Mouse (Mus musculus) CH12.LX (cell line): ENCODE measurements around the gene Shbg.

ENCODE experiments used
- CHD1 ChIP-seq: IDR thresholded peaks from 2 replicates; pipeline ENCODE4 v1.6.1; 2012; ENCODE audit warnings: low read depth, low read length, improper control_type of control experiment, inconsistent platforms
- CTCF ChIP-seq, 2 experiments: IDR thresholded peaks in 1 of 2; conservative IDR thresholded peaks in 1 of 2; 2 replicates each; pipeline ENCODE4 v1.5.1; 2011 to 2012; ENCODE audit warnings: low read depth in 2 of 2, low read length in 2 of 2, improper control_type of control experiment in 1 of 2, inconsistent platforms in 1 of 2, mild to moderate bottlenecking in 1 of 2, moderate library complexity in 1 of 2
- MAZ ChIP-seq: IDR thresholded peaks from 2 replicates; pipeline ENCODE4 v1.6.1; 2012; ENCODE audit warnings: low read depth, mild to moderate bottlenecking, inconsistent platforms, low read length, improper control_type of control experiment, moderate library complexity
- MXI1 ChIP-seq: IDR thresholded peaks from 2 replicates; pipeline ENCODE4 v1.6.1; 2011; ENCODE audit warnings: mild to moderate bottlenecking, low read depth, low read length, improper control_type of control experiment
- NRF1 ChIP-seq: IDR thresholded peaks from 2 replicates; pipeline ENCODE4 v1.6.1; 2014; ENCODE audit warnings: low read depth, mild to moderate bottlenecking, inconsistent platforms, low read length, improper control_type of control experiment, moderate library complexity
- POLR2A ChIP-seq: IDR thresholded peaks from 2 replicates; pipeline ENCODE4 v1.6.1; 2011; ENCODE audit warnings: low read depth, mild to moderate bottlenecking, improper control_type of control experiment, low read length
- ZNF384 ChIP-seq: IDR thresholded peaks from 2 replicates; pipeline ENCODE4 v1.6.1; 2012; ENCODE audit warnings: low read depth, low read length, improper control_type of control experiment, inconsistent platforms

- TF ChIP-seq MXI1: no peak
- no peak for TF ChIP-seq CTCF (conservative IDR thresholded peaks at IDR 0.05 in 1 of 2, IDR thresholded peaks at IDR 0.05 in 1 of 2; ENCODE audit: low read depth in 2 of 2, low read length in 2 of 2)
- TF ChIP-seq ZNF384: no peak
- no peak for TF ChIP-seq MAZ
- no peak for TF ChIP-seq POLR2A
- TF ChIP-seq NRF1: no peak
- TF ChIP-seq CHD1: no peak
These were observed 8.3 kb downstream of the Shbg start for GRCm38 (mm10) chr11:69609416-69609815.
